Comparison of ENCODE assay signal across 7 mouse cellular contexts in genomic region chr5:69340919-69341801, GRCm38 (mm10). TPM values are rescaled to one million over a fixed set of nuclear protein-coding genes. Genes with fewer than 3 reads are reported as not detected.
DNase-seq lines count a peak whose midpoint lies in the region; TF ChIP-seq lines count a peak whose summit lies in the region.

Gene Kctd8, minus strand, starts transcription at chr5:69341679.

- H3K9ac ChIP-seq in heart, adult 2 months (ENCODE audit: low read depth, low read length), result peak within 1 kb of the TSS; percentile 25; the same call in 1 of the 2 replicates

- DNase-seq in brain, embryonic 14.5 days (ENCODE audit: low read depth), result peak; percentile 94
- DNase-seq in embryo, embryonic 9.5 days (ENCODE audit: extremely low spot score), result peak; percentile 76
- DNase-seq in heart, adult 2 months, result peak; percentile 40 to 50
- DNase-seq in kidney, adult 2 months, result peak; percentile 38
- peak; percentile 62 to 67 for DNase-seq in left cerebral cortex, postnatal 36 days (ENCODE audit: low spot score in 2 of 2)
- DNase-seq in midbrain, embryonic 10.5 days (ENCODE audit: low spot score), result peak; percentile 82

- peaks cover 2% of the 10 kb centered on the region for H3K27me3 ChIP-seq in heart, adult 2 months (ENCODE audit: control insufficient read depth, insufficient read depth, low read length)
- no peaks in the 10 kb centered on the region for H3K27me3 ChIP-seq in kidney, adult 2 months (replicated peaks; ENCODE audit: control insufficient read depth, insufficient read depth, low read length)
- H3K27me3 ChIP-seq in midbrain, embryonic 10.5 days (ENCODE audit: low read depth, poor library complexity, severe bottlenecking), result peaks cover 40% of the 10 kb centered on the region
- H3K27me3 ChIP-seq in small intestine, adult 2 months (ENCODE audit: control insufficient read depth, insufficient read depth, low read length), result no peaks in the 10 kb centered on the region; the same call in 1 of the 2 replicates

- H3K4me3 ChIP-seq in heart, adult 2 months, result peak within 1 kb of the TSS; percentile 40
- H3K4me3 ChIP-seq in kidney, adult 2 months (ENCODE audit: insufficient read depth, low read depth, low read length), result peak within 1 kb of the TSS; percentile 39
- peak within 1 kb of the TSS; percentile 69 for H3K4me3 ChIP-seq in midbrain, embryonic 10.5 days
- peak within 1 kb of the TSS; percentile 4 for H3K4me3 ChIP-seq in small intestine, adult 2 months (ENCODE audit: low read depth, low read length)

- TF ChIP-seq EP300 in heart, adult 2 months (IDR thresholded peaks at IDR 0.05; ENCODE audit: insufficient read depth, low read depth, low read length), result no peak

- TF ChIP-seq CTCF in brain, embryonic 14.5 days (IDR thresholded peaks at IDR 0.05; ENCODE audit: borderline replicate concordance, extremely low read depth, insufficient read depth, insufficient read length), result peak; percentile 48; the same call in 1 of the 2 replicates
- TF ChIP-seq CTCF in heart, adult 2 months (IDR thresholded peaks at IDR 0.05), result no peak
- no peak for TF ChIP-seq CTCF in kidney, adult 2 months (conservative IDR thresholded peaks at IDR 0.05; ENCODE audit: insufficient read depth, insufficient read length, low read depth, low read length)
- TF ChIP-seq CTCF in small intestine, adult 2 months (IDR thresholded peaks at IDR 0.05; ENCODE audit: extremely low read depth, insufficient read length, insufficient replicate concordance, low read depth, low read length), result no peak

- no peaks in the 10 kb centered on the region for H3K79me2 ChIP-seq in heart, adult 2 months (replicated peaks; ENCODE audit: control insufficient read depth, insufficient read depth, low read length)

- intact Hi-C loops in heart, adult 2 months (cut with DNase I), result no loop called here
- intact Hi-C loops in left cerebral cortex, postnatal 36 days (cut with DNase I), result loop anchor here (5.0 to 10.0 kb wide), 3 partner anchors 184 to 1216 kb away; no protein-coding TSS in a partner anchor

- no peaks in the 10 kb centered on the region for H3K9me3 ChIP-seq in midbrain, embryonic 10.5 days (replicated peaks)

- TF ChIP-seq POLR2A in brain, embryonic 14.5 days (IDR thresholded peaks at IDR 0.05; ENCODE audit: borderline replicate concordance, extremely low read depth, insufficient read depth, insufficient read length, poor library complexity, severe bottlenecking), result 0 out of 2 replicates have a peak, but pooled peaks have one; percentile 17
- TF ChIP-seq POLR2A in heart, adult 2 months (IDR thresholded peaks at IDR 0.05; ENCODE audit: insufficient read depth, low read depth, low read length), result no peak
- no peak for TF ChIP-seq POLR2A in kidney, adult 2 months (IDR thresholded peaks at IDR 0.05; ENCODE audit: low read depth, low read length)
- no peak for TF ChIP-seq POLR2A in small intestine, adult 2 months (IDR thresholded peaks at IDR 0.05; ENCODE audit: low read depth, low read length)

- no peaks in the 10 kb centered on the region for H3K4me1 ChIP-seq in heart, adult 2 months (ENCODE audit: control insufficient read depth, insufficient read depth, low read length)
- no peaks in the 10 kb centered on the region for H3K4me1 ChIP-seq in kidney, adult 2 months (ENCODE audit: control insufficient read depth, insufficient read depth, low read length)
- peaks cover 24% of the 10 kb centered on the region for H3K4me1 ChIP-seq in midbrain, embryonic 10.5 days
- H3K4me1 ChIP-seq in small intestine, adult 2 months (ENCODE audit: control insufficient read depth, insufficient read depth, insufficient read length, low read length), result no peaks in the 10 kb centered on the region

- WGBS in heart, adult 2 months, result under 1% methylated on average over 87 of the region's 87 CpGs
- WGBS in kidney, adult 2 months, result 1% methylated on average over 87 of the region's 87 CpGs
- under 1% methylated on average over 87 of the region's 87 CpGs for WGBS in midbrain, embryonic 10.5 days
- WGBS in small intestine, adult 2 months, result 1% methylated on average over 87 of the region's 87 CpGs

- no peak within 1 kb of the TSS; the same call in 1 of the 2 replicates for H3K27ac ChIP-seq in heart, adult 2 months
- no peak within 1 kb of the TSS for H3K27ac ChIP-seq in kidney, adult 2 months (ENCODE audit: insufficient read depth, low read depth, low read length)
- H3K27ac ChIP-seq in midbrain, embryonic 10.5 days (replicated peaks), result peak within 1 kb of the TSS; percentile 71
- H3K27ac ChIP-seq in small intestine, adult 2 months (ENCODE audit: insufficient read depth, low read depth, low read length), result no peak within 1 kb of the TSS

- no peaks in the 10 kb centered on the region for H3K36me3 ChIP-seq in heart, adult 2 months (ENCODE audit: control insufficient read depth, insufficient read depth, low read length)
- no peaks in the 10 kb centered on the region for H3K36me3 ChIP-seq in kidney, adult 2 months (ENCODE audit: control insufficient read depth, insufficient read depth, low read length)
- H3K36me3 ChIP-seq in midbrain, embryonic 10.5 days, result no peaks in the 10 kb centered on the region
- no peaks in the 10 kb centered on the region for H3K36me3 ChIP-seq in small intestine, adult 2 months (ENCODE audit: control insufficient read depth, insufficient read depth, low read length)

RNA-seq across cellular contexts. Expression of gene Kctd8, which starts in this region (rescaled TPM):
- 9.1 and 11.7 TPM in 2 replicates for polyA plus RNA-seq in brain, embryonic 14.5 days (2012; rRNA removed)
- 1 to 10 TPM in 1 of 2 experiments, under 1 TPM in 1; 0.99 to 1.2 TPM for total RNA-seq in heart, adult 2 months (2021)
- polyA plus RNA-seq in heart, adult 2 months (2012; rRNA removed), result 0.50 and 0.59 TPM in 2 replicates
- 0.28 and 0.38 TPM in 2 replicates for polyA plus RNA-seq in kidney, adult 2 months (2012; rRNA removed)
- total RNA-seq in left cerebral cortex, postnatal 36 days (2021), result 1 to 10 TPM; 8.4 to 9.0 TPM
- 0.90 and 1.9 TPM in 2 replicates for polyA plus RNA-seq in midbrain, embryonic 10.5 days (2016; fragmentation: Nextera tagmentation; extraction: Ambion mirVana)
- 0.27 TPM in 1 of 2 replicates, not detected in the other for polyA plus RNA-seq in small intestine, adult 2 months (2012; rRNA removed)

Comparison
In these comparisons a context has a peak if more than half of its experiments do, and no peak if none do; other contexts are left out.
1. RNA of gene Kctd8 (total RNA-seq): 8.4 to 9.0 TPM in left cerebral cortex, postnatal 36 days; 0.99 to 1.2 TPM in heart, adult 2 months; every median in the first group is over 4 times any median in the second.
2. Peak in DNase-seq and H3K4me3 ChIP-seq in kidney, adult 2 months; RNA of the gene not detected or under 1 TPM.
3. DNase-seq: peak in every context shown above with its lines; median percentile 94 in brain, embryonic 14.5 days; 82 in midbrain, embryonic 10.5 days; 76 in embryo, embryonic 9.5 days; 64 in left cerebral cortex, postnatal 36 days; 45 in heart, adult 2 months; 38 in kidney, adult 2 months.
4. H3K4me3 ChIP-seq: peak in every context shown above with its lines; median percentile 69 in midbrain, embryonic 10.5 days; 40 in heart, adult 2 months; 39 in kidney, adult 2 months; 4 in small intestine, adult 2 months.